Mouse (Mus musculus) myocyte (in vitro differentiated cells): ENCODE results near the gene Zfp354a.

ENCODE experiments used
- MAX ChIP-seq: IDR thresholded peaks from one replicate; pipeline ENCODE4 v1.6.1; 2011; ENCODE audit warnings: low read depth, mild to moderate bottlenecking, control low read depth
- POLR2A ChIP-seq: IDR thresholded peaks from one replicate; pipeline ENCODE4 v1.6.1; 2011; ENCODE audit warnings: low read depth, mild to moderate bottlenecking, control low read depth, moderate library complexity; ENCODE audit not compliant: insufficient read length

GRCm38 (mm10) chr11:51059640-51060039 is 583 bp downstream of the Zfp354a start:
- no peak for TF ChIP-seq POLR2A
- no peak for TF ChIP-seq MAX
